Mouse (Mus musculus) hematopoietic stem cell, adult 5-6 weeks (primary cell): Measurements from ENCODE around the gene AW146154. TPM values are rescaled to one million over a fixed set of nuclear protein-coding genes. Genes with fewer than 3 reads are reported as not detected.
"Not testable (repeated sequence)": the region's sequence is repeated elsewhere in the genome, so short reads cannot be mapped to it uniquely, and the experiment has no call there.

Source experiments
- ATAC-seq, 2 experiments: fragments of 125-278 bp in 1 of 2; replicated peaks in 1 of 2; 2 replicates each; pipeline ENCODE4 v1.8.0; 2016 to 2017; ENCODE audit warnings: inconsistent platforms in 2 of 2, mild to moderate bottlenecking in 2 of 2, moderate number of reproducible peaks in 2 of 2, low read depth in 1 of 2, moderate TSS enrichment in 1 of 2; ENCODE audit not compliant: low FRiP score in 2 of 2, poor library complexity in 2 of 2, severe bottlenecking in 2 of 2, insufficient read depth in 1 of 2, low TSS enrichment in 1 of 2
- total RNA-seq: library from RNA; stranded (forward); fragments of 172-1452, 232-1000 nt; gene quantifications from 2 replicates; pipeline ENCODE4 v1.2.3, GENCODE M21; 2017

The AW146154 gene
- total RNA-seq: 15.7 and 19.9 TPM in 2 replicates

DNA sequence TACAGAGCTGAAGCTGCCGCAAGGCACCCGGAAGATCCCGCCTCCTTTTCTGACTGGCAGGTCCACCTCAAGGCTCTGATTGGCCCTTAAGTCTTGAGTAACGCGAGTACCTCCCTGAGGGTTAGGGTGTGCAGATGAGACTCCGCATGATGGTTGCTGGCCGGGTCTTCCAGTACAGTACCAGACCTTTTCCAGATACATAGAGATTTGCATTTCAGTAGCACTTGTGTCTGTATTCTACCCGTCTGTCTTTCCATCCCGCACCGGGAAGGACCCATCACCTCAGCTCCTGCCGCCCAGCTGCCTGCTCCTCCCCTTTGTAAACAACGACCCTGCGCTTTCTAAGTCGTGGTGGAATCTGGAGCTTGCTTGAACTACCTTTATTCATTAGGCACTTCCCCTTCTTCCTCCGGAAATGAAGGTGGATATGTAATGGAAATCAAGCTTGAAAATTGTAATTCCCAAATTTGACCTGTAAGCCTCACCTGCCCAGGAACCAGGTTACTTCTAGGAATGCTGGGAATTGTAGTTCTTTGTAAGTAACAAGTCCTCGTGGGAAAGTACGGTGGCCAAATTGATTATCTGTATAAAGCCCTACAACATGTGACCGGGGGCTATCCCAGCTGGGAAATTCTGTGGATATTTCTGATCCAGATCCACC, at the start of gene AW146154, which contains the start of gene Gm20449:
AW146154 (minus strand) TSS at position 502 of the 661 bp plus-strand sequence.
Gm20449 (minus strand) TSS at position 29 of the 661 bp plus-strand sequence.
- peak; percentile 97 to 98 for ATAC-seq

DNA sequence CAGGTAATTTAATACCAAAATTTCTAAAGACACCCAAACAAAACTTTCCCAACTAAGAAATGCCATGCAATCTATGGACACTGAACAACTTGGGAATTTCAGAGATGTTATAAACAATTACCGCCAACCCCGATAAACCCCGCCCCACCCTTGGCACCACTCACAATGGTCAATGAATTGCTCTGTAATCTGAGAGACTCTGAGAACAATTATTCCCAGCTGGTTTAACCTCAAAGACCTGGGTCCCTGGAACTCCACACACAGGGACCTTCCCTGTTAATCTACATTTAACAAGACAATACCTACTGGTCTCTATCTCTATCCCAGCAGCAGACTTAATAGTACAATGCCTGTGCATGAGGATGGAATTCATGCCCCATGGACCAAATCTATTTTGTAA, 13.0 kb upstream of the AW146154 start:
- no peak for ATAC-seq

DNA sequence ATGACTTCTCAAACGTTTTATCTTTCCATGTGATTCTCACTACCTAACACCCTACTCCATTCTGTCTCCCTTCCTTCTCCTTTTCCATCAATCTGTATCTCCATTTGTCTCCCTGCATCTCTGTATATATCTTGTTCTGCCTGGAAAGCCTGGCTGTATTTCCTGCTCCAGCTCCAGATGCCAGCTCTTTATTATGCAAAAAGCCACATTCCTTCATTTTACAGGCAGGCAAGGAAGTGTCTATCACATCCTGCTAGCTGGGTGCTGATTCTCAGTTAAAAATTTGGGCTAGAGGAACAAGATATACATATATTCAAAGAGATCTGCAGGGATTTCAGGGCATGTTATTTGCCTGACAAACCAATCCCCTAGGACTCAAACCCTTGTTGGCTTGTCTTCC, 12.5 kb upstream of the AW146154 start:
- ATAC-seq: no peak

DNA sequence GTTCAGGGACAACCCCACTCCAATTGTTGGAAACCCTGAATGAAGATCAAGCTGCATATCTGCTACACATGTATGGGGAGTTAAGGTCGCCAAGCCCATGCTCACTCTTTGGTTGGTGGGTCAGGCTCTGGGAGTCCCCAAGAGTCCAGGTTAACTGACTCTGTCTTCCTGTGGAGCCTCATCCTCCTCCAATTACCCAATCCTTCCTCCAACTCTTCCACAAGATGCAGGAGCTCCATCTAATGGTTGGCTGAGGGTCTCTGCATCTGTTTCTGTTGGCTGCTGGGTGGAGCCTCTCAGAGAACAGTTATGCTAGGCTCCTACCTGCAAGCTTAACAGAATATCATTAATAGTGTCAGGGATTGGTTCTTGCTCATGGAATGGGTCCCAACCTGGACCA, 2.7 kb upstream of the AW146154 start:
- ATAC-seq: no peak

DNA sequence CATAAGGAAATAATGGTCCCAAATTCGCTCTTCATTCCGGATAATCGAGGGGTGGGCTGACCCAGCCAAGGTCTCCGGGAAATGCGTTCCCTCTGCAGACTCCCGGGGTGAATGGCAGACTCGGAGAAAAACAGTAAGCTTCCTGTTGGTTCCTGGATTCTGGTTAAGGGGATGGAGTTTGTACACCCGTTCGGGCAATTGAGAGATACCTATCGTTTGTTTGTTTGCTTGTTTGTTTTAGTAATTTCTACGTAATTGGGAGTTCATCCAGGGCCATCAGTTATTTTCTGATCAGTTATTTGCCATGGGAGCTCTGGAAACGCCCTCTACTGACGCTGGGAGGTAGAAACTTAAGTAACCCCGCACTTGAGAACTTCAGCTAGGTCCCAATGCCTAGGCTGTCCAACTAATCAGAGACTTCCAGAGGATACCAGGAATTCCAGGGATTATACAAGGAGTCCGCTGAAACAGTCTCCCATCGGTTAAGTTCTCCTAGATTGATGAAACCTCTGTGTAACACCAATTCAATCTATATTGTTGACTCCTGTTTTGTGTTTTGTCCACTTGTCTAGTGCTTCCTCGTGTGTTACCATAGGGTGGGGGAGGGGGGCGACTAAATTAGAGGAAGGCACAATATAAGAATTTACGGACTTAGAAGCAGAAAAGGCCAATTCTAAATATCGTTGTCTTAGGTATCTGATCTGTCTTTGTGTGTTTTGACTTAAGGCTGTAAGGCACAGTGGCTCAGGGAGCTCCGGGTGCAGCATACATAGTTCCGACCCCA, 653 bp upstream of the AW146154 start:
- peak; percentile 35 to 44; a peak in 3 of 4 replicates for ATAC-seq

DNA sequence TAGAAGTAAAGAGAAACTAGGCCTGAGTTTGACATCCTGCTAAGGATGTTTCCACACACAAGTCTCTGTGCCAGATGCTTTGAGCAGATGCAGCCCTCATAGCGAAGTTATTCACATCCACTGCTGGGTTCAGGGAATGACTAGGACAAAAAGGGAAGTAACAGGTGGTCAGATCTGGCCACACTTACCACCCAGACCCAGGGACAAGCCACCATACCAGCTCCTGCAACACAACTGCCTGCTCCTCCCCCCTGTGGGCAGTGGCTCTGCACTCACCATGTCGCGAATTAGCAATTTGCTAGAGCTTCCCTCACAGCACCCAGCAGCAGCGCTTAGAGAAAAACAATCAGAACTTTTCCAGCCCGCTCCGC, 687 bp downstream of the AW146154 start:
- peak; percentile 63 to 73 for ATAC-seq

DNA sequence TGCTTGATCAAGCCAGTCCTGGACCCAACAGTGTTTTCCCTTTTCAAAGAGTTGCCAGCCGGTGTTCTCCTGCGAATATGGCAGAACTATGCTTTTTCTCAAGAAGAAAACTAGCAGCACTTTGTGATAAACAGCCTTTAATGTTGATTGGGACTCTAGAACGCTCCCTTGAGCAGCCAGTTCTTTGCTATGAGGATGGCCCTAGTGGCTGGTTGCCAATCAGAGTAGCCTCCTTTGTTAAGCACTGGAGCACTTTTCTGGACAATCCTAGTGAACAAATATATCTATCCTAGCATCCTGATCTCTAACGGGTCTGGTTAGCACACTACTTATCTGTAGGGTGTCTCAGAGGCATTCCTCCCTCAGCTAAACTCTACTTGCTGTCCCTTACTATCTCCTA, 1.2 kb downstream of the AW146154 start:
- not testable (repeated sequence) for ATAC-seq

DNA sequence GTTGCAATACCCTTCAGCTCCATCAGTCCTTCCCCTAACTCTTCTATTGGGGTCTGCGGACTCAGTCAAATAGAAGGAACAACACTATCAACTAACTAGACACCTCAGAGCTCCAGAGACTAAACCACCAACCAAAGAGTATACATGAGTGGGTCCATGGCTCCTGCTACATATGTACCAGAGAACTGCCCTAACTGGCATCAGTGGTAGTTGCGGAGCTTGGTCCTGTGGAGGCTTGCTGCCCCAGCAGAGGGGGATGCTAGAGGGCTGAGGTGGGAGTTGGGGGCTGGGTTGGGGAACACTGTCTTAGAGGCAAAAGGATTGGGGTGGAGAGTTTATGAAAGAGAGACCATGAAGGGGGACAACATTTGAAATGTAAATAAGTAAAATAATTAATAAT, 1.8 kb downstream of the AW146154 start:
- no peak for ATAC-seq

DNA sequence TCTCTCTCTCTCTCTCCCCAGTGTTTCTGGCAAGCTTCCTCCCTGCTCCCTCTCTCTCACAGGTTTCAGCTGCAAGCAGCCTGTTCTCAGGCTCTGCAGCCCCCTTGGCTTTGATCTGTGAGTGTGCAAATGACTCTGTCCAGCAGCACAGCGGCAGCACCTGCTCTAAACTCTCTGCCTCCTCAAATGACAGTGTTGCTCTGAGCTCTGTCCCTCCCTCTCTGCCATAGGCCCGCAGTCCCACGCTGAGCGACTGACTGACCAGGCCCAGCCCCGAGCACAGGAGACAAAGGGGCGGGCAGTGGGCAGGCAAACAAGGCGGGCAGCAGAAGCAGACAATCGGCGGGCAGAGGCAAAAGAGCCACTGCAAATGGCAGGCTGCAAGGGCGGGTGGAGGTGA, 47.8 kb downstream of the AW146154 start:
- ATAC-seq: no peak; a peak in 1 of 4 replicates

DNA sequence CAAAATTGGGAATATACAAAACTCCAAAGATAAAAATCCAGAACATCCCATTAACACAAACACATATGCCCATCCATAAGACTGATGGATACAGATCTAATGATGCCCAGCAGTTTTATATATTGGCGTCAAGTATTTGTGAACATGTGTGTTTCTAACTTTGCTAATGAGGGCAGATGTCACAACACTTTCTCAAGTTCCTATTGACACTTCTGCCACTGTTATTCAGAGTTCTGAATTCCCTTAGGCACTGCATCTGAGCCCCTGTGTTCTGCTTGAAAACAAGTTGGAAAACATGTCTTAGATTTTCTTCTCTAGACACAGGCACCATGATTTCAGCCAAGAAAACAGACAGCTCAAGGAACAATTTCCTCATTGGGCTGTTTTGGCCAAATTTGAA, 51.1 kb downstream of the AW146154 start, which contains the start of gene Vmn2r57:
Vmn2r57 (minus strand) TSS at position 101 of the 400 bp plus-strand sequence.
- not testable (repeated sequence) for ATAC-seq

Other genes with a start within 250 kb of the AW146154 start
- gene AI987944, start 106.5 kb downstream of the AW146154 start, total RNA-seq: 35.4 and 45.7 TPM in 2 replicates
- gene Vmn2r57, start 51.2 kb downstream of the AW146154 start, total RNA-seq: 0.10 TPM in 1 of 2 replicates, not detected in the other
- 0.40 TPM in 1 of 2 replicates, not detected in the other for gene Gm20449, start 473 bp downstream of the AW146154 start, total RNA-seq
- not detected in 2 replicates for gene Gm6871, start 73.8 kb upstream of the AW146154 start, total RNA-seq
- 29.5 and 32.8 TPM in 2 replicates for gene 2610021A01Rik, start 99.3 kb upstream of the AW146154 start, total RNA-seq
- 16.4 and 16.6 TPM in 2 replicates for gene Zfp788, start 133.3 kb upstream of the AW146154 start, total RNA-seq